10 mouse cellular contexts compared by ENCODE assay signal in genomic region chr14:24500845-24501186, GRCm38 (mm10). TPM values are rescaled to one million over a fixed set of nuclear protein-coding genes. Genes with fewer than 3 reads are reported as not detected.
DNase-seq lines count a peak whose midpoint lies in the region; ATAC-seq lines count a peak whose summit lies in the region.
"Had no signal": no experiment of that assay in that cellular context is flagged by ENCODE, and none has a peak within 500 bp of the region (broad histone marks: within the 10 kb centered on the region; RNA-seq: fewer than 3 reads in every experiment).

No protein-coding gene starts in this region.

- H3K4me3 ChIP-seq in kidney, embryonic 15.5 days (replicated peaks) = peak overlapping the region; percentile 15; the same call in 1 of the 2 replicates
- H3K4me3 ChIP-seq in forebrain, embryonic 10.5 days = peak overlapping the region; percentile 18; the same call in 1 of the 2 replicates
- 0 out of 2 replicates have a peak overlapping the region, but pooled peaks have one; percentile 15 for H3K4me3 ChIP-seq in intestine, embryonic 16.5 days (ENCODE audit: low read length)
- H3K4me3 ChIP-seq in neural tube, embryonic 12.5 days = no peak overlapping the region
- H3K4me3 ChIP-seq: megakaryocyte, embryonic 14.5 days had no signal

- 9% methylated on average over 8 of the region's 8 CpGs for WGBS in kidney, embryonic 15.5 days
- 19% methylated on average over 8 of the region's 8 CpGs for WGBS in forebrain, embryonic 10.5 days
- WGBS in intestine, embryonic 16.5 days = 10% methylated on average over 8 of the region's 8 CpGs
- WGBS in neural tube, embryonic 12.5 days = 13% methylated on average over 8 of the region's 8 CpGs

- no peak for ATAC-seq in kidney, embryonic 15.5 days (replicated peaks; ENCODE audit: low FRiP score)
- no peak for ATAC-seq in intestine, embryonic 16.5 days
- ATAC-seq in neural tube, embryonic 12.5 days (ENCODE audit: low FRiP score, low read depth) = no peak
- ATAC-seq: Patski had no signal

- no peaks in the 10 kb centered on the region for H3K27me3 ChIP-seq in kidney, embryonic 15.5 days
- no peaks in the 10 kb centered on the region for H3K27me3 ChIP-seq in forebrain, embryonic 10.5 days (ENCODE audit: poor library complexity, severe bottlenecking)
- H3K27me3 ChIP-seq in intestine, embryonic 16.5 days (replicated peaks; ENCODE audit: control insufficient read depth, insufficient read depth, low read length) = no peaks in the 10 kb centered on the region
- no peaks in the 10 kb centered on the region for H3K27me3 ChIP-seq in neural tube, embryonic 12.5 days (replicated peaks)
- H3K27me3 ChIP-seq: Patski had no signal

- H3K4me2 ChIP-seq in kidney, embryonic 15.5 days = peak overlapping the region; percentile 45
- H3K4me2 ChIP-seq in intestine, embryonic 16.5 days (ENCODE audit: low read depth, low read length) = no peak overlapping the region
- H3K4me2 ChIP-seq in neural tube, embryonic 12.5 days (replicated peaks) = peak overlapping the region; percentile 37

- peaks cover 43% of the 10 kb centered on the region for H3K36me3 ChIP-seq in kidney, embryonic 15.5 days
- peaks cover 42% of the 10 kb centered on the region for H3K36me3 ChIP-seq in forebrain, embryonic 10.5 days (replicated peaks)
- H3K36me3 ChIP-seq in intestine, embryonic 16.5 days (ENCODE audit: control insufficient read depth, insufficient read depth, low read length) = peaks cover 8% of the 10 kb centered on the region; the same call in 1 of the 2 replicates
- peaks cover 38% of the 10 kb centered on the region for H3K36me3 ChIP-seq in neural tube, embryonic 12.5 days

- H3K4me1 ChIP-seq in kidney, embryonic 15.5 days = peaks cover 9% of the 10 kb centered on the region
- H3K4me1 ChIP-seq in forebrain, embryonic 10.5 days = peaks cover 30% of the 10 kb centered on the region
- H3K4me1 ChIP-seq in intestine, embryonic 16.5 days (ENCODE audit: control insufficient read depth, insufficient read depth, low read length) = peaks cover 5% of the 10 kb centered on the region; the same call in 1 of the 2 replicates
- H3K4me1 ChIP-seq in neural tube, embryonic 12.5 days = peaks cover 12% of the 10 kb centered on the region

- peak overlapping the region; percentile 82 for H3K27ac ChIP-seq in kidney, embryonic 15.5 days
- H3K27ac ChIP-seq in forebrain, embryonic 10.5 days = peak overlapping the region; percentile 88
- peak overlapping the region; percentile 23 for H3K27ac ChIP-seq in intestine, embryonic 16.5 days (ENCODE audit: low read length)
- peak overlapping the region; percentile 74 for H3K27ac ChIP-seq in neural tube, embryonic 12.5 days

- H3K9ac ChIP-seq in kidney, embryonic 15.5 days = peak overlapping the region; percentile 38; the same call in 1 of the 2 replicates
- peak overlapping the region; percentile 34 for H3K9ac ChIP-seq in intestine, embryonic 16.5 days (ENCODE audit: low read depth, low read length)
- peak overlapping the region; percentile 46; the same call in 1 of the 2 replicates for H3K9ac ChIP-seq in neural tube, embryonic 12.5 days

- DNase-seq in kidney, adult 18-20 months = no peak
- no peak for DNase-seq in forebrain, embryonic 10.5 days (ENCODE audit: extremely low spot score, low spot score)
- DNase-seq in ovary, adult 18-20 months (ENCODE audit: low spot score) = no peak
- DNase-seq in Muller cell, postnatal 12 days (ENCODE audit: inconsistent ontology term) = no peak
- DNase-seq in c-Kit-positive CD71-positive TER-119-positive erythroid progenitor cells, embryonic 14.5 days (ENCODE audit: low spot score) = no peak

- H3K9me3 ChIP-seq in kidney, embryonic 15.5 days (replicated peaks) = no peaks in the 10 kb centered on the region
- H3K9me3 ChIP-seq in forebrain, embryonic 10.5 days = peaks cover 8% of the 10 kb centered on the region; the same call in 1 of the 2 replicates
- no peaks in the 10 kb centered on the region for H3K9me3 ChIP-seq in intestine, embryonic 16.5 days (ENCODE audit: control insufficient read depth, low read length)
- no peaks in the 10 kb centered on the region for H3K9me3 ChIP-seq in neural tube, embryonic 12.5 days

RNA-seq across cellular contexts. Expression of gene Rps24, which starts 13.9 kb away (rescaled TPM):
- 959 and 1,016 TPM in 2 replicates for polyA plus RNA-seq in kidney, embryonic 15.5 days (2015; fragmentation: Nextera tagmentation; extraction: Ambion mirVana)
- polyA plus RNA-seq in forebrain, embryonic 10.5 days (2016; fragmentation: Nextera tagmentation; extraction: Ambion mirVana) = 1,109 and 1,125 TPM in 2 replicates
- polyA plus RNA-seq in intestine, embryonic 16.5 days (2015; fragmentation: Nextera tagmentation; extraction: Ambion mirVana) = 685 and 745 TPM in 2 replicates
- 871 and 874 TPM in 2 replicates for polyA plus RNA-seq in neural tube, embryonic 12.5 days (2016; fragmentation: Nextera tagmentation; extraction: Ambion mirVana)

RNA-seq across cellular contexts. Expression of gene Polr3a, which starts 14.0 kb away (rescaled TPM):
- 19.0 and 20.4 TPM in 2 replicates for polyA plus RNA-seq in kidney, embryonic 15.5 days (2015; fragmentation: Nextera tagmentation; extraction: Ambion mirVana)
- 21.2 and 21.3 TPM in 2 replicates for polyA plus RNA-seq in forebrain, embryonic 10.5 days (2016; fragmentation: Nextera tagmentation; extraction: Ambion mirVana)
- polyA plus RNA-seq in intestine, embryonic 16.5 days (2015; fragmentation: Nextera tagmentation; extraction: Ambion mirVana) = 14.2 and 15.3 TPM in 2 replicates
- 20.8 and 21.9 TPM in 2 replicates for polyA plus RNA-seq in neural tube, embryonic 12.5 days (2016; fragmentation: Nextera tagmentation; extraction: Ambion mirVana)

Comparison
In these comparisons a context has a peak if more than half of its experiments do, and no peak if none do; other contexts are left out.
1. H3K27ac ChIP-seq: peak in every context shown above with its lines; median percentile 88 in forebrain, embryonic 10.5 days; 82 in kidney, embryonic 15.5 days; 74 in neural tube, embryonic 12.5 days; 23 in intestine, embryonic 16.5 days.